Mouse (Mus musculus): ENCODE results near the gene Entr1.
"Not testable (repeated sequence)": the region's sequence is repeated elsewhere in the genome, so short reads cannot be mapped to it uniquely, and the experiment has no call there.

Gene Entr1

DNA sequence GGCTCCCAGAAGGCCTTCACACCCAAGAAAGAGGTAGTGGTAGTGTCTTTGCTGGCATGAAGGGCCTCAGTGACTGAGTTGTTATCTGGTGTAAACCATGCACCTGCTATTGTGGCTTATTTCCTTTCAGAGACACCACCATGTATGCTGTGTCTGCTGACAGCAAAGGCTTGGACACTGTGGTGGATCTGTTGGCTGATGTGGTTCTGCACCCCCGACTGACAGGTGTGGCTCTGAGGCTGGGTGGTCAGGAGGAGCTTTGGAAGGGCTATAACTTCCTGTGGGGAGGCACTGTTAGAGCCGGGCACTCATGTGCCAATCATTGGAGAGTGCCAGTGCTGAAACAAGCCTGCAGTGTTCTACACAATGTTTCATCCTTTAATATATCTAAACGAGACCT lies 1.8 kb upstream of the Entr1 start:
- no peak for ATAC-seq (ENCODE audit: insufficient number of reproducible peaks, low FRiP score, low TSS enrichment)

DNA sequence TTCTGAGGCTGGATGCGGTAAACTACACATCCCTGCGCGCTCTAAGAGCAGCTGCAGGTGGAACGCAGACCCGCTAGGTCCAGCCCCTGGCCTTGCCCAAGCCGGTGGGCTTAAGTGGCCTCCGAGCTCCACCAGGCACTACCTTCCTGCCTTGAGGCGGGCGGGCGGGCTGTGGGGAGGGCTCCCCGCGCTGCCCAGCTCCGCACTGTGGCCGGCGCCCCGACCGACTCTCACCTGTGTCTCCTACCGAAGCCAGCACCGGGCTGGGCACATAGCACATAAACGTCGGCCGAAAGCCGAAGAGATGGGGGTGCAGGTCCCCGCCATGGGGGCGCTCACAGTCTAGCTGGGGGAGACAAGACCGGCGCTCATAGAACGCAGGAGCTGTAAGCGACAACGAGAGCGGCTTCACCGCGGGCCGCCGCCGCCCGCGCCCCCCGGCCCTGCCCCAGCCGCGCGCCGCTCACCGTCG lies 398 bp downstream of the Entr1 start:
- 0 out of 2 replicates have a peak, but pooled peaks have one; percentile 54 for ATAC-seq (ENCODE audit: insufficient number of reproducible peaks, low FRiP score, low TSS enrichment)

DNA sequence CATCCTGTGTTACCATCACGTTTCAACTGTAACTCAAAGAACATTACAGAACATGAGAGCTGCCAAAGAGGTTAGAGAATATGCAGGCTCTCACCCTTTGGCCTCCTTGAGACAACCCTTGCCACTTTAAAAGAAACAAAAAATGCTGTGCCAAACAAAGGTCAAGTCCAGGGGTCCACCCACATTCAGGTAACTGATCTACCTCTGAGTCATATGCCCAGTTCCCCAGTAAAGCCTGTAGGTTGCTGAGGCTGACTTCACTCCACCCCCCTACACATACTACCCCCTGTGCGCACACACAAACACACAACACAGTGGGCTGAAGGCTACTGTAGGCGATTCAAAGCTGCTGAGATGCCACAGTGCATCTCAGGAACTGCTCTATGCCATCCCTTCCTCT lies 1.4 kb downstream of the Entr1 start:
- no peak for ATAC-seq (ENCODE audit: insufficient number of reproducible peaks, low FRiP score, low TSS enrichment)

DNA sequence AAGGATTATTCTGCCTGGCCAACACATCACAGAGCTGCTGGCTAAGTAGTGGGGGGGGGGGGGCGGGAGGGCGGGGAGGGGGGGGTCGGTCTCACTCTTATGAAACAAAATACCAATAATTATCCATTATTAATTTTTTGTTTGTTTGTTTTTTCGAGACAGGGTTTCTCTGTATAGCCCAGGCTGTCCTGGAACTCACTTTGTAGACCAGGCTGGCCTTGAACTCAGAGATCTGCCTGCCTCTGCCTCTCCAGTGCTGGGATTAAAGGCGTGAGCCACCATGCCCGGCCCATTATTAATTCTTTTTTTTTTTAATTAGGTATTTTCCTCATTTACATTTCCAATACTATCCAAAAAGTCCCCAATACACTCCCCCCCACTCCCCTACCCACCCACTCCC lies 8.2 kb downstream of the Entr1 start:
- not testable (repeated sequence) for ATAC-seq (ENCODE audit: insufficient number of reproducible peaks, low FRiP score, low TSS enrichment)

DNA sequence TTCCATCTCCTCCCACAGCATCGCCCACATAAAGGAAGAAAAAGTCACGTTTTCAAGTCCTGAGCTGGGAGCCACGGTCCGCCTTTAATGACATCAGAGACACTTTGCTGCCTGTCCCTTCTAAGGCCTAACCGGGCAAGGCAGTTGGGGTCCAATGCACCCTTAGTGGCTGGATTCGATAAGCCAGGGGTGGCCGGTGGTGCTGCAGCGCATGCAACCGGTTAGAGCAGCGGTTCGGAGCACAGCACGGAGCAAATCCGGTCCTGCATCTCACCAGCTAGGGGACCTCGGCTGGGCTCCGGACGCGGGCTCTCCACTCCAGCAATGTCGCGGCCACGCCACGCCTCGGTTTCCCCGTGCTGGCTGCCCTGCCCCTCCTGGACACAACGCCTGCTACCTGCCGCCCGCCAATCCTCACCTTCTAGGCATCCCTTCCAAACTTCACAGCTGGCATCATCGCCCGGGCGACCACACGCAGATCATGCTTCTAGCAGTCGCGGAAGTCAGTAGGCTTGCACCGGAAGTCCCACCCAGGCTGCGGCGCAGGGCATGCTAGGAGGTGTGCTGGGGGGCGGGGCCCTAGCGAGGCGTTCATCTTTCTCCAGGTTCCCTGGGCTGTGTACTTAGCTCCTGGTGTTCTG lies 8.9 kb downstream of the Entr1 start, which contains the start of gene Snapc4:
Gene Snapc4 (minus strand): TSS at position 523 of the 641 bp plus-strand sequence.
- ATAC-seq (ENCODE audit: insufficient number of reproducible peaks, low FRiP score, low TSS enrichment): peak; percentile 90

DNA sequence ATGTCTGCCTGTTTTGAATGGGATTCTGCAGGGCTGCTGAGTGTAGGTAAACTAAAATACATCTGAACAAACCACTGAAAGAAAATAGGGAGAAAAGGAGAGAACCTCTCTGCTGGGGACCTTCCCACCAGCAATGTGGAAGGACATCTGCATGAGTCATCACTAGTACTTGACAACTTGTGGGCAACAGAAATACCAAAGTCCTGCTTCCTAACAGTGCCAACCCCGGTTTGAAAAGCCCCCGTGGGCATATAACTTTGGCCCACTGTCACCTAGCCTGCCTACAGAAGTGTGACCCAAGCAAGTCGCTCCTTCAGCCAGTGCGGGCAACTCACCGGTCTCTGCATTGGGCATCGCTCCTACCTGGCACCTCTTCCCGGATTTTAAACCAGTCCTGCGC lies 16.7 kb downstream of the Entr1 start:
- ATAC-seq (ENCODE audit: insufficient number of reproducible peaks, low FRiP score, low TSS enrichment): no peak

DNA sequence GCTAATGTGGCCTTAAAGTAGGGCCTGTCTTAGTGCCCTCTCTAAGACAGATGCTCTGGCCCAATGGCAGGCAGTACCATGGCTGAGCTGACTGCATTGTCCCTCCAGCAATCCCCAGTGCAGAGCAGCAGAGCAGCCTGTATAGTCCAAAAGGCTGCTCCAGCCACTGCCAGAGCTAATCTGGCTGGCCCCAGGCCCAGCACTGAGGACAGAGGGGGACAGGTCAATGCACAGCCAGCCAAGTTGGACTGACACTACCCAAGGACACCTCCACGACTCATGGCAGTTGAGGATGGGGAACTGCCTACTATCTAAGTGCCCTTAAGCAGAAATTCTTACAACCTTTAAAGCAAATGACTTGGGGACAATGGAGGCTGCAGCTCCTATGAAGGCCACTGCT lies 20.5 kb downstream of the Entr1 start:
- ATAC-seq (ENCODE audit: insufficient number of reproducible peaks, low FRiP score, low TSS enrichment): no peak

DNA sequence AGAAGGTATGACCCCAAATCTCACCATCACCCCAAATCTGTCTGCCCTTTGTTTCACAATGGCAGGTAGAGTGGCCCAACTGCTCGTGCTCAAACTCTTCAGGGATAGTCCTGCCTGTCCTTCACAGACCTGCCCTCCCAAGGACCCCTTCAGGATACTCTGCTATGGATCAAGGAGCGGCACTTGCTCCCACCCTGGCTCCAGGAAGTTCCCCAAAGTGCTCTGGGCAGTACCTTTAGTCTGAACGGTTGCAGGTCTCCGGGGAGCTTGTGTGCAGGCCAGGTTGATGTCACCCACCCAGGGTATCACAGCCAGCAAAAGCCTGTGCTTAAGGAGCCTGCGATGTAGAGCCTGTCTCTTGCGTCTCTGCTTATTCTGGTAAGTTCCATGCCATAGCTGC lies 21.2 kb downstream of the Entr1 start:
- ATAC-seq (ENCODE audit: insufficient number of reproducible peaks, low FRiP score, low TSS enrichment): no peak

DNA sequence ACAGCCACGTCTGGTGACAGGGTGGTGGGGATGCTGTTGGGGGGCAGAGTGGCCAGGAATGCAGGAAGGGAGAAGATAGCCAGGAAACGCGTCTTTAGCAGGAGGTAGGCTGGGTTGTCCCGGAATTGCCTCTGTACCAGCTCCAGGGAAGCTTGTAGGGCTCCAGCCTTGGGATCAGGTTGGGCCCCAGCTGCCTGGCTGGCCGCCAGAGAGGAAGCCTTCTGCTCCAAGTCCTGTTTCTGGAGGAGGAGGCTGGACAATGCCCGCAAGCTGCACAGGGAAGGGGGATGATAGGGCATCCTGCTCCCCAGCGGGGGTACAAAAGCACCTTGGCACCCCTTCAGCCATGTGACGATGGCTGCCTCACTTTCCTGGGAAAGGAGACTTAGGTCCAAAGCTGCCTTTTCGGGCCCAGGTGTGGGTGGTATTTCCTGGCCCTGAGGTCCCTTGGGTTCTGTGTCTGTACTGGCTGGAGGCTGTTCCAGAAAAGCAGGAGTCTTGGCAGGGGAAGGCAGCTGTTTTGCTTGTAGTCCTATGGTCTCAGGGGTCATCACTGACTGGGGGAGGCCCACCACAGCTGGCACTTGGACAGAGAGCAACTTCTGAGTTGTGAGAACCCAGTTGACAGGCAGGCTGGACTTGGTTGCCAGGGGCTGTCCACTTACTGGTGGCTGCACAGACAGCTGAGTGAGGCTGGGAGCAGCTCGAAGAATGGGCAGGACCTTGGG lies 24.2 kb downstream of the Entr1 start:
- ATAC-seq (ENCODE audit: insufficient number of reproducible peaks, low FRiP score, low TSS enrichment): no peak

DNA sequence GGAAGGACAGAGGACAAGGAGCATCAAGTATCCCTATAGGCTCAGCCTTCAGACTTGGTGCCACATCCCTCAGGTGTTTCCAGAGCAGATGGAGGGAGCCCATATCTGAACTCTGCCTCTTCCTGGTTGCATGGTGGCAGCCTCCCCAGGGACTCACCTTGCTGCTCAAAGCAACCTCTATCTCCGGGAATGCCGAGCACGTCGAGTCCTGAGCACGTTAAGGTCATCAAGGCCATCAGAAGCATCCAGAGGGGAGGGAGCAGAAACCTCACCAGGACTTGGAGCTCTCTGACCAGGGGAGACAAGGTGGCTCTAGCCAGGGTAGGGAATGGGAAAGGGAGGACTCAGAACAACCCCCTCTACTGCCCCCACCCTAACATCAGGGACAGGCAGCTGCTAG lies 25.6 kb downstream of the Entr1 start:
- no peak for ATAC-seq (ENCODE audit: insufficient number of reproducible peaks, low FRiP score, low TSS enrichment)

DNA sequence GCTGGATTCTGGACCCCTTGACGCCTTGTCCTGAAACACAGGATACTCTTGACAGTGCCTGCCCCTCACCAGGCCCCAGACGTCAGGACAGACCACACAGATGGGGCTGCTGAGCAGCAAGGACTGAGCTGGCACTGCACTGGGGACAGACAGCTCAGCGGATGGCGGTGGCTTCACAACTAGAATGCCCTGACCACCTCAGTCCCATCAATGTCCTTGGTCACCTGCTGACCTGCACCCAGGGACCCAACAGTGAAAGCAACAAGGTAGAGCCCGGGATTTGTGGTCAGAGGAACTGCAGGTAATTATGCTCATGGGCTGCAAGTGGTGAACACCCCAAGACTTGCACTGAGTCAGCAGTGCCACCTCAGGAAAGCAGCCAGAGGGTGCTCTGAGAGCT lies 26.1 kb downstream of the Entr1 start:
- ATAC-seq (ENCODE audit: insufficient number of reproducible peaks, low FRiP score, low TSS enrichment): no peak

DNA sequence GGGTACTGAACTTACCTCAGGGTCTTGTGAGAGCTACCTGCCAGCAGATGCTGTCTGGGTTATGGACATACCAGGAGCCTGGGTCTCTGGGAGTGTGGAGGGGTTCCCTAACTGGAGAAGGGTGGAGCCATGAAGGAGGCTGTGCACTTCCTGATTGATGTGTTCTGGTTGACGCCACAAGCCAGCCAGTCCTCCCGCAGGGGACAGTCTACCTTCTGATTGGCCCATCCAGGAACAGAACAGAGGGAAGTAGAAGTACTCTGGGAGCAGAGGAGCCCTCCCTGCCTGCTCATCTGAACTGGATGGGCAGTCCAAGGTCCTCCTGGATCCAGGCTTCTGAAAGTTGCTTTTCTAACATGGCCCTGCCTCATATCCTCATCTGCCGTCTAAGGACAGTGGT lies 28.3 kb downstream of the Entr1 start, which contains the start of gene Card9:
Gene Card9 (minus strand): TSS at position 147 of the 400 bp plus-strand sequence.
- ATAC-seq (ENCODE audit: insufficient number of reproducible peaks, low FRiP score, low TSS enrichment): no peak

DNA sequence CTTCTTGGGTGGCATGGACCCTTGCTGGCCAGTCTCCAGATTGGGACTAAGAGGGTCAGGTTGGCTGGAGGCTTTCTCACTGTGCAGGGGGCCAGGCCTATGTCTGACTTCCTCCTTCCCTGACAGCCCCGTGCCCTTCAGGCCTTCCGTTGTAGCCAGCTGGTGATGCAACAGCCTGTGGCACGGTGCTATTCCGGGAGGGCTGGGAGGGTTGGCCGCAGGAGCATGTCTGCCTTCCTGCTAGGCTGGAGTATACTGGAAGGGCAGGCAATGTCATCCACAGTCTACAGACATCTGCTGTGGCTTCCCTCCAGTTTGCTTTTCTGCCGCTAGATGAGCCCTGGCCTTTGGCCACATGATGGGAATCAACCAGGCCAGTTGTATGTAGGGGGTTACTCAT lies 29.1 kb downstream of the Entr1 start:
- no peak for ATAC-seq (ENCODE audit: insufficient number of reproducible peaks, low FRiP score, low TSS enrichment)

DNA sequence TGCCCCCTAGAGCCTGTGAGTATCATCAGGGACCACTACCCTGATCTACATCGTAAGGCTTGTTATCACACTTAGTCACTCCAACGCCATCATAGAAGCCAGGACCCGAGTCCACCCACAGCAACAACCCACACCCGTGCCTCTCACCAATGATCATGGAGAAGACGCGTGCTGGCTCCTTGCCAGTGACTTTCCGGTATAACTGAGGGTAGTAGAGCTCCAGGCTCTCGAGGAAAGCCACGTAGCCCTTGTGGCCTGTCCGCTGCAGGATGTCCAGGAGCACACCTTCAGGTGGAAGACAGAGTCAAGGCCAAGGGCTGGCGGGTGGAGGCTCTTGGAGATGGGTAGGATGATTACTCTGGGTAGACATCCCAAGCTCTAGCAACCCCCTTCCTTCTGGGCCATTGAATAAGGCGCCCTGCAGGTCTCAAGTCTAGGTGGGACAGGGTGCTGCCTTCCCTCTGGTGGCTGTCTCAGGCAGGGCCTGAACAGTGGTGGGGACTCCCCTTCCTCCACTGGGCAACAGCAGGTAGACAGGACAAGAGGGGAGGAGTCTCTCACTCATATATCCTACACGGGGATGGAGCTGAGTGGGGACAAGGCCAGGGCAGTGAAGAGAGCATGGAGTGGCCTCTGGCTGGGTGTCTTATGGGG lies 30.3 kb downstream of the Entr1 start:
- no peak for ATAC-seq (ENCODE audit: insufficient number of reproducible peaks, low FRiP score, low TSS enrichment)

DNA sequence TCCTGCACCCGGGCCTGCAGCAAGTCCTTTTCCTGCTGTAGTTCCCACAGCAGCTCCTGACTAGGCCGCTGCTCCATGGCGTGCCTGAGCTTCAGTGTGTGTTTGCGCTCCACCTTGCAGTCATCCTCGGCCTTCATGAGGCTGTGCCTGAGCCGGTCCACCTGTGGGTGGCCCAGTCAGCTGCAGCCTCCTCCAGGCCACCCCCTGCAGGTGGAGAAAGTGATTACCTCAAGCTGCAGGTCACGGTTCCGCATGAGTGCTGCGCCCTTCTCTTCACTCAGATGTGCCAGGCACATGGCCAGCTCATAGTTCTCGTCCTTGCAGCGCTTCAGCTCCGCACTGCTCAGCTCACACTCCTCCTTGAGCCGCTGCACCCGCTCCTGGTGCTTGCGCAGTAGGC lies 31.6 kb downstream of the Entr1 start:
- no peak for ATAC-seq (ENCODE audit: insufficient number of reproducible peaks, low FRiP score, low TSS enrichment)

DNA sequence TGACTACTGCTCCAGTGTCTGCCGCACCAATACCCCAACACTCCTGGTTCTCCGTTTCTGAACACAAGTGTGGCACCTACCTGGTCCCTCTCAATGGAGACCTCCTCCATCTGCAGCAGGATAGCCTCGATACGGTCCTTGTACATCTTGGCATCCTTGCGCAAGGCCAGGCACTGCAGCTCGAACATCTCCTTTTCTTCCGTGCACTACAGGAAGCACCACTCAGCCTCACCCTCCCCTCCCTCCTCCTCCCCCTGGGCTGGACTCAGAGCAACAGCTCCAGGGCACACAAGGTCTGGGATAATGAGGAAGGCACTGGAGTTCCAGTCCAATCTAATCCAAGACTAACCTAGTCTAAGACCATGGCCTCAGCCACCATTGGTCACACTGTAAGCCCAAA lies 32.4 kb downstream of the Entr1 start:
- ATAC-seq (ENCODE audit: insufficient number of reproducible peaks, low FRiP score, low TSS enrichment): no peak

DNA sequence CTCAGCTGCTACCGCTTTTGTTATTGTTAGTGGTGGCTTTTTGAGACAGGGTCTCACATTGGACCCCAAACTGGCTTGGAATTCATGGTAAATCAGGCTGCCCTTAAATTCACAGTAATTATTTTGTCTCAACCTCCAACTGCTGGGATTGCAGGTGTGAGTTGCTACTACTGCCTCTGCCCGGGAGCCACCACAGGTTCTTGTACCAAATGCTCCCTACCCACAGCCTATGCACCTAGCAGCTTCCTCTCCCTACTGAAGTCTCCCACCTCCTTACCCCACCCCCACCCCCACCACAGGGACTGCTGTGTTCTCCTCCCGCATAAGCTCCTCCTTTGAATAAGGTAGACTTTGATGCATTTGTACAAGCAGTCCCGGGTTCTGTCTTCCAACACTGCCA lies 32.9 kb downstream of the Entr1 start:
- ATAC-seq (ENCODE audit: insufficient number of reproducible peaks, low FRiP score, low TSS enrichment): no peak

DNA sequence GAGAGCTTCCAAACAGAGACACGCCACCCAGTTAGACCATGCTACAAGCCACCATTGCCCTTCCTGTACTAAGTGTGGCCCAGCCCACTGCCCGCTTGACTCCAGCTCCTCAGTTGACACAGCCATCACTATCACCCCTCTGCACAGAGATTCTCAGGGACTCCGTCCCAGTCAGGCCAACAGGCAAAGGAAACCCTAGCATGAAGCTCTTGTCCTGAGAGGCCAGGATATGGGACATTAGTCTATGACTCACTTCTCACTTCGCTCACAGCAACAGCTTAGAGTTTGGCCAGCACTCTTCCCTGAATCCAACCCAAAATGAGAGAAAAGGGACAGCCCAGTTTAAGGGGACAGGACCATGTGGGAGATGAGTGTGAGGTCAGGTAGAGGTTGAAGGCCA lies 34.7 kb downstream of the Entr1 start:
- ATAC-seq (ENCODE audit: insufficient number of reproducible peaks, low FRiP score, low TSS enrichment): no peak

DNA sequence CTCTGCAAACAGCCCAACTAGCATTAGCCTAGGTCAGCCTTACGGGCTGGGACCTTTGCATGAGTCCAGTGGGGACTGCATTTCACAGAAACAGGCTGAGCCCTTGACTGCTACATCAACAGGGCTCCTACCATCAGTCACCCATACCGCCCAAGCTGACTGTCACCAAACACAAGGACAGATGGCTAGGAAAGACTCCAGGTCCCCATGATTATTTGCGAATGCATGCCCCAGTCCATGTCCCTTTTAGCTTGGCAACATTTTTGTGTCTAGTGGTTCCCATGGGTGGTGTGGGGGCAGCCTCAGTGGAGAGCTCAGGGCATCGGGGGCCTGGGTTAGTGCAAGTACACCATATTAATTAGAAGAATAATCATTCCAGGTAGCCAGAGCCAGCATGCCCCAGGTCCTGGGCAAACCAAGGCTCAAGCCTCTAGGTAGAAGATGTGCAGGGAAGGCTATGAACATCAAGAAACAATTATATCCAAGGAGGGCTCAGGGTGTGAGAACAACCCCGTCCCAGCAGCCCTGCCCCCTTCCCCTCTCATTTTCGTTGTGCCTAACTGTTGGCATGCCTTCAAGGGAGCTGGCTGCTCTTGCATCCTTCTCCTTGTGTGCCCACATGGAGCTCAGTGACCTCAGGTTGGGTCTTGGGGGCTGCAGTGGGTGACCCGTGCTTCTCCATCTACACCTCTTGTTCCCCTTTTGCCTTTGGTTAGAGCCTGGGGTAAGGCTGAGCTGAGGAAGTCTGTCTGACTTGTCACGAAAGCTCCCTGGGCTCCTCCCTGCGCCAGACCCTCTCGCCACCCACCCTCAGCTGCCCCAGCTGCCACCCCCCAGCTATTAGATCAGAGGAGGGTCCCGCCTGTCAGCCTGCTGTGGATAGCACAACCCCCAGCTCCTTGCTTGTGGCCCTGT lies 35.8 kb downstream of the Entr1 start:
- ATAC-seq (ENCODE audit: insufficient number of reproducible peaks, low FRiP score, low TSS enrichment): no peak

DNA sequence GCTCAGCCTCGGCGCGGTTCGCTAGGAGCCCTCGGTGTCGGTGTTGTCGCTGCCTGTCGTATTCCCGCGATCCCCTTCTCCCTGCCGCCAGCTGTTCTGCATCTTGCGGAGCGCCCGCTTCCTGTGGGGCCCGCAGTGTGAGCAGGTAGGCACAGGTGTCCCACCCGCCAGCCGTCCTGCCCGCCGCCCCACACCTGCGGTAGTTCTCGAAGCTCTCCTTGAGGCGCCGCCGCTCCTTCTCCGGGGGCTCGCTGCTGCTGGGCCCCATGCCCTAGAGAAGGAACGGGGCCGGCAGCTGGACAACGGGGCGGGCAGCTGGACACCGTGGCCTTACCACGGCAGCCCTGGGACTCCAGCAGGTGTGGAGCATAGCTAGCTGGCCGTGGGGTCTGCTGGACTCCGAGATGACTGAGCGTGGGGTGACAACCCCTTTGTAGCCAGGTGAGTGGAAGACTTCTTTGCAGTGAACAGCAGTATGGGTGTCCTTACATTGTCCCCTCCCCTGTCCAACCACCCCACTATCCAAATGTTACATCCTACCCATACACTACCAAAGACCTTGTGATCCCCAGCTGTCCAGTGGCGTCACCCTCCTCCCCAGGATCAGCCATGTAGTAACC lies 36.7 kb downstream of the Entr1 start:
- 0 out of 2 replicates have a peak, but pooled peaks have one; percentile 4 for ATAC-seq (ENCODE audit: insufficient number of reproducible peaks, low FRiP score, low TSS enrichment)
